Mouse (Mus musculus): ENCODE measurements around the gene Gm20458.

DNA sequence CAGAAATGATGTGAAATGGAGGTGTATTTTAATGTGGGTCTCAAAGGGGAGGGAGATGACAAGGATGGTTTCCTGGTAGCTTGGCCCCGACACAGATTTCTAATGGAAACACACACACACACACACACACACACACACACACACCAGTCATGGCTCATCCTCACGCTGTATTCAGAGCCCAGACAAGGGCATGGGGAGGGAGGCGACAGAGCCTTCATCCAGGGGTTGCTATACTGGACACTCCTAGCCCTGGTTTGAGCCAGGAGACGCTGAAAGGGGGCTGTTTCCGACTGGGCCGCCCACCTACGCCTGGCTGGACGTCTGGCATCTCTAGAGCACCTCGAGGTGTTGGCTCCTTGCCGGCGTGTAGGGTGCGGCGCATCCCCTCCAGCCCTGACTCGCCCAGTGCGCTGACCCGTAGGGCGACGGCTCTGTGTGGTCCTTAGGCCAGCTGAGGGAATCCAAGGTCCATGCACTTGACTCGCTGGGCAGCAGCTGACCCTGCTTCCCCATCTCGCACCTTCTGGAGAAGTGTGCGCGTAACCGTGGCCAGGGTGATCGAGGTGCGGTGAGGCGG lies 25.0 kb downstream of the Gm20458 start, which contains the start of gene Dbndd2:
- TF ChIP-seq GATA1 (IDR thresholded peaks at IDR 0.05; ENCODE audit: borderline replicate concordance, low read length): no peak
- no peak for TF ChIP-seq FLI1 (IDR thresholded peaks at IDR 0.05; ENCODE audit: low read length)

All from megakaryocyte, embryonic 14.5 days (primary cell).